Mouse (Mus musculus): Measurements from ENCODE around the gene Mrpl45. TPM values are rescaled to one million over a fixed set of nuclear protein-coding genes. Genes with fewer than 3 reads are reported as not detected.
"Not testable (repeated sequence)": the region's sequence is repeated elsewhere in the genome, so short reads cannot be mapped to it uniquely, and the experiment has no call there.

Mrpl45 gene
- total and polyA plus RNA-seq, 2 experiments from 2014 or later, result 21.4 to 36.0 TPM

- no peak within 1 kb of the TSS for H3K4me2 ChIP-seq (ENCODE audit: low read depth, low read length, poor library complexity, severe bottlenecking)
- ATAC-seq (ENCODE audit: low FRiP score) (no peak), DNase-seq (ENCODE audit: low spot score) (peak; percentile 55)
- no peaks in the 10 kb centered on the region for H3K4me1 ChIP-seq (ENCODE audit: insufficient read depth, low read length)
- H3K9me3 ChIP-seq (ENCODE audit: low read length), result no peaks in the 10 kb centered on the region
- no peak within 1 kb of the TSS for H3K27ac ChIP-seq (ENCODE audit: low read depth, low read length)
- no peak for TF ChIP-seq CTCF (IDR thresholded peaks at IDR 0.05)
- H3K4me3 ChIP-seq (ENCODE audit: low read depth, low read length), result no peak within 1 kb of the TSS
- WGBS, result 43% methylated on average over 3 of the region's 3 CpGs
- no peak within 1 kb of the TSS for H3K9ac ChIP-seq (replicated peaks; ENCODE audit: low read length, poor library complexity, severe bottlenecking)
- no peaks in the 10 kb centered on the region for H3K36me3 ChIP-seq (ENCODE audit: insufficient read depth, low read length)
- H3K27me3 ChIP-seq (ENCODE audit: insufficient read depth, low read length), result no peaks in the 10 kb centered on the region
These were observed 36.6 kb downstream of the Mrpl45 start, which contains the start of gene Gpr179 for GRCm38 (mm10) chr11:97352027-97352684. TSS of gene Gpr179 (minus strand) at chr11:97352077.

GRCm38 (mm10) chr11:97352935-97353597 is 37.5 kb downstream of the Mrpl45 start:
- no peak overlapping the region for H3K9ac ChIP-seq (replicated peaks; ENCODE audit: low read length, poor library complexity, severe bottlenecking)
- H3K36me3 ChIP-seq (ENCODE audit: insufficient read depth, low read length), result no peaks in the 10 kb centered on the region
- H3K27me3 ChIP-seq (ENCODE audit: insufficient read depth, low read length), result no peaks in the 10 kb centered on the region
- WGBS, result 72% methylated on average over 4 of the region's 4 CpGs
- H3K4me1 ChIP-seq (ENCODE audit: insufficient read depth, low read length), result no peaks in the 10 kb centered on the region
- H3K27ac ChIP-seq (ENCODE audit: low read depth, low read length), result no peak overlapping the region
- H3K4me3 ChIP-seq (ENCODE audit: low read depth, low read length), result no peak overlapping the region
- DNase-seq (ENCODE audit: low spot score) (no peak), ATAC-seq (ENCODE audit: low FRiP score) (no peak)
- no peak for TF ChIP-seq CTCF (IDR thresholded peaks at IDR 0.05)
- H3K9me3 ChIP-seq (ENCODE audit: low read length), result no peaks in the 10 kb centered on the region
- H3K4me2 ChIP-seq (ENCODE audit: low read depth, low read length, poor library complexity, severe bottlenecking), result no peak overlapping the region

GRCm38 (mm10) chr11:97354646-97355045 is 39.1 kb downstream of the Mrpl45 start:
- no peak overlapping the region for H3K4me2 ChIP-seq (ENCODE audit: low read depth, low read length, poor library complexity, severe bottlenecking)
- no peaks in the 10 kb centered on the region for H3K27me3 ChIP-seq (ENCODE audit: insufficient read depth, low read length)
- no peak for ATAC-seq (ENCODE audit: low FRiP score)
- TF ChIP-seq CTCF (IDR thresholded peaks at IDR 0.05), result no peak
- H3K9ac ChIP-seq (replicated peaks; ENCODE audit: low read length, poor library complexity, severe bottlenecking), result no peak overlapping the region
- no peak for DNase-seq (ENCODE audit: low spot score)
- WGBS, result 76% methylated on average over 2 of the region's 2 CpGs
- H3K9me3 ChIP-seq (ENCODE audit: low read length), result no peaks in the 10 kb centered on the region
- H3K4me3 ChIP-seq (ENCODE audit: low read depth, low read length), result no peak overlapping the region
- no peaks in the 10 kb centered on the region for H3K36me3 ChIP-seq (ENCODE audit: insufficient read depth, low read length)
- H3K4me1 ChIP-seq (ENCODE audit: insufficient read depth, low read length), result no peaks in the 10 kb centered on the region
- no peak overlapping the region for H3K27ac ChIP-seq (ENCODE audit: low read depth, low read length)

- 89% methylated on average over 7 of the region's 7 CpGs for WGBS
- ATAC-seq (ENCODE audit: low FRiP score) (no peak), DNase-seq (ENCODE audit: low spot score) (no peak)
- H3K27me3 ChIP-seq (ENCODE audit: insufficient read depth, low read length), result no peaks in the 10 kb centered on the region
- no peaks in the 10 kb centered on the region for H3K4me1 ChIP-seq (ENCODE audit: insufficient read depth, low read length)
- TF ChIP-seq CTCF (IDR thresholded peaks at IDR 0.05), result no peak
- no peak overlapping the region for H3K27ac ChIP-seq (ENCODE audit: low read depth, low read length)
- no peak overlapping the region for H3K9ac ChIP-seq (replicated peaks; ENCODE audit: low read length, poor library complexity, severe bottlenecking)
- H3K4me3 ChIP-seq (ENCODE audit: low read depth, low read length), result no peak overlapping the region
- H3K9me3 ChIP-seq (ENCODE audit: low read length), result no peaks in the 10 kb centered on the region
- H3K36me3 ChIP-seq (ENCODE audit: insufficient read depth, low read length), result no peaks in the 10 kb centered on the region
- H3K4me2 ChIP-seq (ENCODE audit: low read depth, low read length, poor library complexity, severe bottlenecking), result no peak overlapping the region
These were observed 39.7 kb downstream of the Mrpl45 start for GRCm38 (mm10) chr11:97355247-97355646.

- H3K27me3 ChIP-seq (ENCODE audit: insufficient read depth, low read length); H3K9ac ChIP-seq (replicated peaks; ENCODE audit: low read length, poor library complexity, severe bottlenecking); H3K4me3 ChIP-seq (ENCODE audit: low read depth, low read length); ATAC-seq (ENCODE audit: low FRiP score); H3K27ac ChIP-seq (ENCODE audit: low read depth, low read length); H3K36me3 ChIP-seq (ENCODE audit: insufficient read depth, low read length); H3K4me1 ChIP-seq (ENCODE audit: insufficient read depth, low read length); H3K4me2 ChIP-seq (ENCODE audit: low read depth, low read length, poor library complexity, severe bottlenecking); H3K9me3 ChIP-seq (ENCODE audit: low read length): not testable (repeated sequence)
- WGBS, result 14% methylated on average over 4 of the region's 6 CpGs
- peak; percentile 64 for TF ChIP-seq CTCF (IDR thresholded peaks at IDR 0.05)
- peak; percentile 65 for DNase-seq (ENCODE audit: low spot score)
These were observed 42.1 kb downstream of the Mrpl45 start for GRCm38 (mm10) chr11:97357663-97358062.

GRCm38 (mm10) chr11:97361948-97362648 is 46.6 kb downstream of the Mrpl45 start, which contains the start of gene Socs7:
TSS of gene Socs7 (plus strand) at chr11:97362551.
- H3K4me1 ChIP-seq (ENCODE audit: insufficient read depth, low read length), result peaks cover 13% of the 10 kb centered on the region
- ATAC-seq (ENCODE audit: low FRiP score), result peak; percentile 97
- H3K36me3 ChIP-seq (ENCODE audit: insufficient read depth, low read length), result no peaks in the 10 kb centered on the region
- peak within 1 kb of the TSS; percentile 83 for H3K27ac ChIP-seq (ENCODE audit: low read depth, low read length)
- peak within 1 kb of the TSS; percentile 95 for H3K4me2 ChIP-seq (ENCODE audit: low read depth, low read length, poor library complexity, severe bottlenecking)
- peak within 1 kb of the TSS; percentile 96 for H3K4me3 ChIP-seq (ENCODE audit: low read depth, low read length)
- peak; percentile 96 for DNase-seq (ENCODE audit: low spot score)
- no peaks in the 10 kb centered on the region for H3K27me3 ChIP-seq (ENCODE audit: insufficient read depth, low read length)
- no peak for TF ChIP-seq CTCF (IDR thresholded peaks at IDR 0.05)
- under 1% methylated on average over 15 of the region's 81 CpGs for WGBS
- H3K9me3 ChIP-seq (ENCODE audit: low read length), result no peaks in the 10 kb centered on the region
- peak within 1 kb of the TSS; percentile 98 for H3K9ac ChIP-seq (replicated peaks; ENCODE audit: low read length, poor library complexity, severe bottlenecking)

All from midbrain, postnatal 0 days (tissue).